Mouse (Mus musculus): ENCODE data around the gene Hspb6. TPM values are rescaled to one million over a fixed set of nuclear protein-coding genes. Genes with fewer than 3 reads are reported as not detected.
A peak's percentile ranks its signal among the peaks of the same experiment; 100 is the strongest.

The Hspb6 gene
- polyA plus RNA-seq, 1 experiment from 2014 or later = 10.9 TPM

- Histone ChIP-seq H3K9me3 (no peaks in the 10 kb centered on the region), H3K27ac (no peak overlapping the region), H3K4me1 (replicated peaks) (peaks cover 25% of the 10 kb centered on the region), H3K4me2 (peak overlapping the region; percentile 89), H3K9ac (replicated peaks) (peak overlapping the region; percentile 75), H3K27me3 (no peaks in the 10 kb centered on the region), H3K36me3 (peaks cover 44% of the 10 kb centered on the region), H3K4me3 (replicated peaks) (peak overlapping the region; percentile 52)
- ATAC-seq (ENCODE audit: insufficient number of reproducible peaks, insufficient read depth, low FRiP score, low TSS enrichment, low read depth) = no peak
- 88% methylated on average over 22 of the region's 22 CpGs for WGBS
These were observed 2.0 kb downstream of the Hspb6 start for GRCm38 (mm10) chr7:30553810-30554584.

DNA sequence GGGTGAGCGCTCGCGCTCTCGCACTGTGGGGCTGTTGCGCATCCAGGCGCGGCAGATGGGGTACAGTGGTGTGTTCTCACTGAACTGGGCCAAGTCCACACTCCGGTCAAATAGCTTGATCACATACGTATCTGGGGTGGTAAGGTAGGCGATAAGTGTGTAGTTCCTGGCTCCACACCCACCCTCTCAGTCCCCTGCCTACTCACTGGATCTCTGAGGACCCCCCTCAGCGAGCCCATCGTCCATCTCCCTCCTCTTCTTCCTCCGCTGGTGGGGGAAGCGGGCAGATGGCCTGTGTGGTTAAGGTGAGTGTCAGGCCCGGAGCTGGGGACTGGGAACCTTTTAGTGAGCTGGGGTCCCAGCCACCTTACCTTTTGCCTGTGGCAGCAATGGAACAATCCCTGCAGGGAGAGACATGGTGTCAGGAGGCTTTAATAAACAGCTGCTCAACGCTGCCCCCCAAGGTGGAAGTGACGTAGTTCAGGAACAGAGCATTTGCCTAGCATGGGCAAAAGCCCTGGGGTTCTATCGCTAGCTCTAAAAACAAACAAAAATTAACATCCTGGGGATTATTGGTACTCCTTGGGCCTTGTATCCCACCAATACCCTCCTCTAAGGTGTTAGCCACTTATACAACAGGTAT, 5.0 kb downstream of the Hspb6 start:
- H3K4me2 ChIP-seq = no peak overlapping the region
- 94% methylated on average over 18 of the region's 18 CpGs for WGBS
- no peaks in the 10 kb centered on the region for H3K27me3 ChIP-seq
- no peaks in the 10 kb centered on the region for H3K9me3 ChIP-seq
- H3K27ac ChIP-seq = no peak overlapping the region
- peaks cover 31% of the 10 kb centered on the region for H3K4me1 ChIP-seq (replicated peaks)
- no peak for ATAC-seq (ENCODE audit: insufficient number of reproducible peaks, insufficient read depth, low FRiP score, low TSS enrichment, low read depth)
- 0 out of 2 replicates have a peak overlapping the region, but pooled peaks have one; percentile 3 for H3K4me3 ChIP-seq (replicated peaks)
- H3K36me3 ChIP-seq = peaks cover 39% of the 10 kb centered on the region
- H3K9ac ChIP-seq (replicated peaks) = no peak overlapping the region

DNA sequence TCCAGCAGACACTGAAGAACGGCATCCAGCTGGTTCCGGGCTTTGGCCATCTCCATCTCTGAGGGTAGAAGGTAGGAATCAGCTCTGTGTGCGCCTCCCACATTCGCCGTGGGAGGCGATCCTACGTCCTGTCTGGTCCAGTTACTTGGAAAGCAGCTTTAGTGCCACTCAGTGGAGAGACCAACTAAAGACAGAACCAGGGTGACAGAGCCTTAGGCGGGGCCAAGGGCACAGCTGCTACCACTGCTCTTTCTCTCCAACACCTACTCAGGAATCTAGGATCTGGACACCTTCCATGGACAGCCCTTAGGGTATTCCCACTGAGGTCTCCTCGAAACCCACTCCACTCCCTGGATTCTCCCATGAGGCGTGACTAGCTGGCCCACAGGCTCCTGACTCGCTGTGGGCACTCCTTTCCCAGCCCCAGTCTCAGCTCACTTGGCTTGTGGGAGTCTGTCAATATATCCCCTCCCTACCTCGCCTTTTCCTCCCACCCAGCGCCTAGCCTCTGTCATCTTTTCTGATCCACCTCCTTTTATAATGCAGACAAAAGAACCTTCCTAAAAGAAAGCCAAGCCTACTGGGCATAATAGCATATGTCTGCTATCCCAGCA, 6.0 kb downstream of the Hspb6 start:
- Histone ChIP-seq H3K4me2 (peak overlapping the region; percentile 93), H3K27ac (no peak overlapping the region), H3K27me3 (no peaks in the 10 kb centered on the region), H3K9ac (replicated peaks) (peak overlapping the region; percentile 67; the same call in 1 of the 2 replicates), H3K9me3 (no peaks in the 10 kb centered on the region), H3K4me3 (replicated peaks) (peak overlapping the region; percentile 64), H3K4me1 (replicated peaks) (peaks cover 31% of the 10 kb centered on the region), H3K36me3 (peaks cover 39% of the 10 kb centered on the region)
- WGBS = 93% methylated on average over 13 of the region's 13 CpGs
- no peak for ATAC-seq (ENCODE audit: insufficient number of reproducible peaks, insufficient read depth, low FRiP score, low TSS enrichment, low read depth)

GRCm38 (mm10) chr7:30558656-30559442, 6.9 kb downstream of the Hspb6 start:
- Histone ChIP-seq H3K27ac (peak overlapping the region; percentile 14; the same call in 1 of the 2 replicates), H3K36me3 (peaks cover 39% of the 10 kb centered on the region), H3K4me1 (replicated peaks) (peaks cover 24% of the 10 kb centered on the region), H3K9me3 (no peaks in the 10 kb centered on the region), H3K4me3 (replicated peaks) (peak overlapping the region; percentile 64), H3K27me3 (no peaks in the 10 kb centered on the region), H3K9ac (replicated peaks) (peak overlapping the region; percentile 67), H3K4me2 (peak overlapping the region; percentile 93)
- ATAC-seq (ENCODE audit: insufficient number of reproducible peaks, insufficient read depth, low FRiP score, low TSS enrichment, low read depth) = no peak
- WGBS = 16% methylated on average over 12 of the region's 12 CpGs

GRCm38 (mm10) chr7:30559443-30559954, 7.5 kb downstream of the Hspb6 start, which contains the start of gene Lin37:
Gene Lin37 (minus strand): TSS chr7:30559838.
- ATAC-seq (ENCODE audit: insufficient number of reproducible peaks, insufficient read depth, low FRiP score, low TSS enrichment, low read depth) = peak; percentile 77
- H3K9me3 ChIP-seq = no peaks in the 10 kb centered on the region
- peak within 1 kb of the TSS; percentile 14; the same call in 1 of the 2 replicates for H3K27ac ChIP-seq
- H3K36me3 ChIP-seq = peaks cover 33% of the 10 kb centered on the region
- H3K4me1 ChIP-seq (replicated peaks) = peaks cover 27% of the 10 kb centered on the region
- H3K4me3 ChIP-seq (replicated peaks) = peak within 1 kb of the TSS; percentile 64
- H3K9ac ChIP-seq (replicated peaks) = peak within 1 kb of the TSS; percentile 67
- peak within 1 kb of the TSS; percentile 93 for H3K4me2 ChIP-seq
- under 1% methylated on average over 20 of the region's 20 CpGs for WGBS
- no peaks in the 10 kb centered on the region for H3K27me3 ChIP-seq

DNA sequence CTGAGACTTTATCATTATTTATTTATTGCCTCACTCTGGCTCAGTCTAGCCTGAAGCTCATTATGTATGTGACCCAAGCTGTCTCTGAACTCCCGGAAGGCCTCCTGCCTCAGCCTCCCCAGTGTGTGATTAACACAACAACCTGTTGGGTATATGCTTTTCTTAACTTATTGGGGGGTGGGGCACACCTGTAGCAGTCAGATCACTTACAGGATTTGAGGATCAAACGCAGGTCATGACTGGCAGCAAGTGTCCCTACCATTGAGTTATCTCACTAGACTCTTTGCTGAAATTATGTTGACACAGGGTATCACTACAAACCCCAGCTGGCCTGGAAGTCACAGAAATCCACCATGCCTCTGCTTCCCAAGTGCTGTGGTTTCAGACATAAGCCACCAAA, 8.3 kb downstream of the Hspb6 start:
- ATAC-seq (ENCODE audit: insufficient number of reproducible peaks, insufficient read depth, low FRiP score, low TSS enrichment, low read depth) = no peak
- no peak overlapping the region for H3K27ac ChIP-seq
- H3K9ac ChIP-seq (replicated peaks) = no peak overlapping the region
- H3K27me3 ChIP-seq = no peaks in the 10 kb centered on the region
- H3K9me3 ChIP-seq = no peaks in the 10 kb centered on the region
- no peak overlapping the region for H3K4me3 ChIP-seq (replicated peaks)
- H3K36me3 ChIP-seq = peaks cover 30% of the 10 kb centered on the region
- H3K4me2 ChIP-seq = peak overlapping the region; percentile 93
- WGBS = 69% methylated on average over 2 of the region's 2 CpGs
- H3K4me1 ChIP-seq (replicated peaks) = peaks cover 27% of the 10 kb centered on the region

- no peaks in the 10 kb centered on the region for H3K27me3 ChIP-seq
- peaks cover 30% of the 10 kb centered on the region for H3K36me3 ChIP-seq
- peak overlapping the region; percentile 65 for H3K9ac ChIP-seq (replicated peaks)
- H3K4me3 ChIP-seq (replicated peaks) = peak overlapping the region; percentile 75
- H3K4me2 ChIP-seq = peak overlapping the region; percentile 71
- WGBS = 2% methylated on average over 27 of the region's 27 CpGs
- peak overlapping the region; percentile 75 for H3K27ac ChIP-seq
- peaks cover 27% of the 10 kb centered on the region for H3K4me1 ChIP-seq (replicated peaks)
- ATAC-seq (ENCODE audit: insufficient number of reproducible peaks, insufficient read depth, low FRiP score, low TSS enrichment, low read depth) = no peak
- no peaks in the 10 kb centered on the region for H3K9me3 ChIP-seq
These were observed 10.6 kb downstream of the Hspb6 start for GRCm38 (mm10) chr7:30562526-30563116.

- peaks cover 32% of the 10 kb centered on the region for H3K36me3 ChIP-seq
- H3K27me3 ChIP-seq = no peaks in the 10 kb centered on the region
- WGBS = under 1% methylated on average over 45 of the region's 45 CpGs
- peaks cover 22% of the 10 kb centered on the region for H3K4me1 ChIP-seq (replicated peaks)
- no peaks in the 10 kb centered on the region for H3K9me3 ChIP-seq
- peak; percentile 80 for ATAC-seq (ENCODE audit: insufficient number of reproducible peaks, insufficient read depth, low FRiP score, low TSS enrichment, low read depth)
- peak within 1 kb of the TSS; percentile 75 for H3K4me3 ChIP-seq (replicated peaks)
- H3K4me2 ChIP-seq = peak within 1 kb of the TSS; percentile 71
- peak within 1 kb of the TSS; percentile 96 for H3K27ac ChIP-seq
- H3K9ac ChIP-seq (replicated peaks) = peak within 1 kb of the TSS; percentile 77
These were observed 11.3 kb downstream of the Hspb6 start, which contains the start of the genes U2af1l4, Gm49396 and Psenen for GRCm38 (mm10) chr7:30563117-30563905. Gene U2af1l4 (plus strand): TSS chr7:30563301. Gene Gm49396 (plus strand): TSS chr7:30563344. Gene Psenen (minus strand): TSS chr7:30563627.

- 24% methylated on average over 6 of the region's 6 CpGs for WGBS
- Histone ChIP-seq H3K27ac (peak overlapping the region; percentile 96), H3K27me3 (no peaks in the 10 kb centered on the region), H3K4me2 (peak overlapping the region; percentile 59), H3K4me3 (replicated peaks) (peak overlapping the region; percentile 75), H3K9ac (replicated peaks) (peak overlapping the region; percentile 77), H3K9me3 (no peaks in the 10 kb centered on the region), H3K36me3 (peaks cover 38% of the 10 kb centered on the region), H3K4me1 (replicated peaks) (peaks cover 16% of the 10 kb centered on the region)
- ATAC-seq (ENCODE audit: insufficient number of reproducible peaks, insufficient read depth, low FRiP score, low TSS enrichment, low read depth) = no peak
These were observed 11.9 kb downstream of the Hspb6 start for GRCm38 (mm10) chr7:30563906-30564280.

Measured in limb, embryonic 12.5 days (tissue).